Mouse (Mus musculus): ENCODE measurements around the gene Hoxd13.

DNA sequence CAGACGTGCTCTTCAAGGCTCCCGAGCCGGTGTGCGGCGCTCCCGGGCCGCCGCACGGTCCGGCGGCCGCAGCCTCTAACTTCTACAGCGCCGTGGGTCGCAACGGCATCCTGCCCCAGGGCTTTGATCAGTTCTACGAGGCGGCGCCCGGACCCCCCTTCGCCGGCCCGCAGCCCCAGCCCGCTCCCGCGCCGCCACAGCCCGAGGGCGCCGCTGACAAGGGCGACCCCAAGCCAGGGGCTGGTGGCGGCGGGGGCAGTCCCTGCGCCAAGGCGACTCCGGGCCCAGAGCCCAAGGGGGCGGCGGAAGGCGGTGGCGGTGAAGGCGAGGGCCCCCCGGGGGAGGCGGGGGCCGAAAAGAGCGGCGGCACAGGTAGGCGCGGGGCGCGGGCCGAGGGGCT is 14.7 kb downstream of the Hoxd13 start:
- no peak for TF ChIP-seq POLR2A (IDR thresholded peaks at IDR 0.05; ENCODE audit: insufficient read length, low read depth)
- no peak for TF ChIP-seq TCF12 (IDR thresholded peaks at IDR 0.05; ENCODE audit: insufficient read depth, poor library complexity, severe bottlenecking)
- TF ChIP-seq USF1 (IDR thresholded peaks at IDR 0.05; ENCODE audit: low read depth), result no peak
